Mouse (Mus musculus) midbrain, embryonic 10.5 days (tissue): Measurements from ENCODE around the gene Tmem72. TPM values are rescaled to one million over a fixed set of nuclear protein-coding genes. Genes with fewer than 3 reads are reported as not detected.
A peak's percentile ranks its signal among the peaks of the same experiment; 100 is the strongest.

Source experiments
- DNase-seq: peaks from one replicate; pipeline ENCODE4 v3.0.0-alpha.2; 2017; ENCODE audit warnings: low spot score
- H3K27ac ChIP-seq: fragments of 300-500 bp; sonication (generic); replicated peaks from 2 replicates; pipeline ENCODE4 v1.5.1; 2016; ENCODE audit warnings: mild to moderate bottlenecking
- H3K27me3 ChIP-seq: fragments of 300-500 bp; sonication (generic); 2 replicates; pipeline ENCODE4 v1.6.1; 2016; ENCODE audit warnings: low read depth, mild to moderate bottlenecking; ENCODE audit not compliant: poor library complexity, severe bottlenecking
- H3K36me3 ChIP-seq: fragments of 300-500 bp; sonication (generic); 2 replicates; pipeline ENCODE4 v1.6.1; 2016; ENCODE audit warnings: mild to moderate bottlenecking, moderate library complexity
- H3K4me1 ChIP-seq: fragments of 300-500 bp; sonication (generic); 2 replicates; pipeline ENCODE4 v1.6.1; 2016
- H3K4me3 ChIP-seq: fragments of 300-500 bp; sonication (generic); 2 replicates; pipeline ENCODE4 v1.5.1; 2016; ENCODE audit warnings: mild to moderate bottlenecking, moderate library complexity
- H3K9me3 ChIP-seq: fragments of 300-500 bp; sonication (generic); replicated peaks from 2 replicates; pipeline ENCODE4 v1.6.1; 2016; ENCODE audit warnings: mild to moderate bottlenecking
- WGBS: fragments of 180-500 bp; shearing (Covaris S2); methylation state at CpG from one replicate; pipeline ENCODE4 v1.1.7; 2016; 5-methylcytosine and 5-hydroxymethylcytosine counted together
- polyA plus RNA-seq: library from polyadenylated mRNA; unstranded; fragments of >200 nt; fragmentation: Nextera tagmentation; extraction: Ambion mirVana; gene quantifications from 2 replicates; pipeline ENCODE4 v1.2.1, GENCODE M21; 2016

Tmem72 gene
- polyA plus RNA-seq: 0.02 and 0.06 TPM in 2 replicates

DNA sequence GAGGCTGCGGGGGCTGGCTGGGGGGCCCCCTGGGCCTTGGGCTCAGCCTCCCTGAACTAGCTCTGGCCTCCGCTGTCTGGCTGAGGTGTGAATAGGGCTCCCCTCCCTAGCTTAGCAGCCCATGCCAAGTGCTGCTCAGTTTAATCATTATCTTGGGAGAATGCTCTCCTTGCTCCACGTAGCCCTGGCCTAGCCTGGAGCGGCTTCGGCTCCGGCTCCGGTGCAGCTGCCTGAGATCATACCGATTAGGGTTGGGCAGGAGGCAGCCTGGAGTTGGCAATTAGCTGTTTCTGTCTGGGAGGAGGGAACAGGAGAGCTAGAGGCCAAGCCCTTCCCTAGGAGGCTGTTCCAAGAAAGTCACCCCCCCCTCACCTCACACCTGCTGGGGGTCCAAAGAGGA lies at the start of gene Tmem72:
TSS of gene Tmem72 (minus strand) at position 248 of the 400 bp plus-strand sequence.
- Histone ChIP-seq H3K27ac (no peak within 1 kb of the TSS), H3K4me3 (no peak within 1 kb of the TSS), H3K36me3 (no peaks in the 10 kb centered on the region), H3K4me1 (peaks cover 4% of the 10 kb centered on the region; the same call in 1 of the 2 replicates), H3K27me3 (no peaks in the 10 kb centered on the region), H3K9me3 (no peaks in the 10 kb centered on the region)
- WGBS: 87% methylated on average over 8 of the region's 8 CpGs
- DNase-seq: no peak

DNA sequence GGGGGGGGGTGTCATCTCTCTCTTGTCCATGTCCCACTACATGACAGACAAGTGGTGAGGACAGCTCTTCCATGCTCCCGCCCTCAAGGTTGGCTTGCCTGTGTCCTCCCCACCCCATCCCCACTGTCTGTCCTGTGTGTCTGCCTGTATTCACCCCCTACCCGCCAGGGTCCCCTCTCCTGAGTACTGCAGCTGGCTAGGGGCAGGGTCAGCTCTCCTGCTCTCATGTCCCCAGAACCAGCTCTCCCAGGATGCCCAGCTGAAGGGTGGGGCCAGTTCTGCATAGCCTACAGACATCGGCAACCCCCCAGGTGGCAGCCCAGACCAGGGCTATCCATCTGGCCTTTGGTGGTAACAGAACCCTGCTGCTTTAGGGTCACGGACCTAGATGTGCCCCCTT lies 47.8 kb upstream of the Tmem72 start:
- no peak overlapping the region for H3K4me3 ChIP-seq
- WGBS: 89% methylated on average over 4 of the region's 4 CpGs

DNA sequence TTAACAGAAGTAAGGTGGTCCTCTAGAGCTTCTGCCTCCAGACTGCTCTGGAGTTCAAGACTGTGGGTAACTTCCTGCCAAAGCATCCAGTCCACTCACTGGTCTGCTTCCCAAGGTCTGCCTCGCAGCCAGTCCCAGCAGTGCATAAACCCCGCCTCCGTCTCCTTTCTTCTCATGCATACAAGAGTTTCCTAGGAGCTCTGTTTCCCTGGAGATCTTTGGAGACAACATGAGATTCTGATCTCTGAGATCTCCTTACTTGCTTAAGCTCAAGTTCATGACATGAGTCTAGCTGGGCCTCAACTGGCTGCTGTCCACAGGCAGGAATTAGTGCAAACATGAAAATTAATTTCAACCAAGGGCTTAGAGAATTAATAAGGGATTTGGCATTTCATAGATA lies 45.6 kb upstream of the Tmem72 start:
- no peak overlapping the region for H3K4me3 ChIP-seq
- H3K9me3 ChIP-seq: no peaks in the 10 kb centered on the region
- 40% methylated on average over 3 of the region's 3 CpGs for WGBS
- H3K4me1 ChIP-seq: peaks cover 8% of the 10 kb centered on the region
- no peaks in the 10 kb centered on the region for H3K36me3 ChIP-seq
- H3K27me3 ChIP-seq: peaks cover 5% of the 10 kb centered on the region; the same call in 1 of the 2 replicates
- peak; percentile 24 for DNase-seq
- no peak overlapping the region for H3K27ac ChIP-seq

More for the DNA sequence above, 47.8 kb upstream of the Tmem72 start:
- peaks cover 8% of the 10 kb centered on the region for H3K4me1 ChIP-seq
- H3K27me3 ChIP-seq: peaks cover 5% of the 10 kb centered on the region; the same call in 1 of the 2 replicates
- H3K9me3 ChIP-seq: no peaks in the 10 kb centered on the region
- DNase-seq: no peak
- H3K36me3 ChIP-seq: no peaks in the 10 kb centered on the region
- H3K27ac ChIP-seq: no peak overlapping the region

DNA sequence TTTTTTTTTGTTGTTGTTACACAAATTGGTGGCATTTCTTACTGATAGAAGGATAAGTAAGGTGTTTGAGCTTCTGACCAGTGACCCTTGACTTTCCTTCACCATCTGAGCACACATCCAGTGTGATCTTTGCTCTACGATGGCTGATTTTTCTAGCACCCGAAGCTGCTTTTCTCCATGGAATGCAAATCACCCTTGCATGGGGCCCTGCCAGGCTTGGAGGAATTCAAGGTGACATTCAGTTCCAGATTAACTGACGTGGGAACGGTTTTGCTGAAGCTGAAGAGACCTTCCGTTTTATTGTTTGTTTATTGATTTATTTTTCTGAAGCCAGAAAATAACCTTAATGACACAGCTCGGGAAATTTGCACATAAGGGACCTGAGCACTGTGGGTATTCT lies 43.5 kb upstream of the Tmem72 start:
- H3K4me1 ChIP-seq: peaks cover 8% of the 10 kb centered on the region
- no peaks in the 10 kb centered on the region for H3K9me3 ChIP-seq
- DNase-seq: no peak
- no peaks in the 10 kb centered on the region for H3K36me3 ChIP-seq
- peaks cover 5% of the 10 kb centered on the region; the same call in 1 of the 2 replicates for H3K27me3 ChIP-seq
- WGBS: 82% methylated on average over 6 of the region's 6 CpGs
- no peak overlapping the region for H3K27ac ChIP-seq
- no peak overlapping the region for H3K4me3 ChIP-seq

DNA sequence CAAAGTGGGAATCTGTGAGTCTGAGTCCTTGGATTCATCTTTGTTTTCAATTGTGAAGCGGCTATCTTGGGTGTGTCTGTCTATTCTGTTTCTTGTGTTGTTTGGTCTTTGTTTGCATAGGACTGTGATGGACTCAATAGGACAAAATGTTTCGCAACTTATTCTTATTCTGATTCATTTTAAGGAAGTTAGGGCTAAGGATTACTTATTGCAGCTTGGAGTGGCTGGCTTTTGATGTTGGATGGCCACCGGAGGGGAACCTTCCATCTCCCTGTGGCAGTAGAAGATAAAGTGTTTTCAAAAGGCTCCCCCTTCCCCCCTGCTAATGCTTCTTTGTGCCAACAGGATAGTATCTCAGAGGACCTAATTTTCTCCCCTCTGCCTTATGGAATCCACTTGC lies 39.7 kb upstream of the Tmem72 start:
- H3K4me1 ChIP-seq: no peaks in the 10 kb centered on the region
- no peaks in the 10 kb centered on the region for H3K27me3 ChIP-seq
- no peaks in the 10 kb centered on the region for H3K9me3 ChIP-seq
- no peak overlapping the region for H3K4me3 ChIP-seq
- H3K36me3 ChIP-seq: no peaks in the 10 kb centered on the region
- H3K27ac ChIP-seq: no peak overlapping the region
- no peak for DNase-seq
- 82% methylated on average over 3 of the region's 3 CpGs for WGBS

DNA sequence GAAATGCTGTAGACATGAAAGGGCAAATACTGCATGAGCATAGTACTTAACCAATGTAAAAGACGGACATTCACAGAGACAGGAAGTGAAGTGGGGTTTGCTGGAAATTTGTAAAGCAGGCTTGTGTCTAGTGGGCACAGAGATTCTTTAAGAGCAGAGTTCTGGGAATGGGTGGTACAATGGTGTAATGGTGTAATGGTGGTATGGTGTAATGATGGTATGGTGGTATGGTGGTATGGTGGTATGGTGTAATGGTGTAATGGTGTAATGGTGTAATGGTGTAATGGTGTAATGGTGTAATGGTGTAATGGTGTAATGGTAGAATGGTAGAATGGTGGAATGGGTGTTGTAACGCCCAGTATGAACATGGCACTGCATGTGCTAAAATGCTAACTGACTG lies 21.3 kb upstream of the Tmem72 start:
- no peak overlapping the region for H3K27ac ChIP-seq
- 84% methylated on average over 2 of the region's 2 CpGs for WGBS
- no peak for DNase-seq

DNA sequence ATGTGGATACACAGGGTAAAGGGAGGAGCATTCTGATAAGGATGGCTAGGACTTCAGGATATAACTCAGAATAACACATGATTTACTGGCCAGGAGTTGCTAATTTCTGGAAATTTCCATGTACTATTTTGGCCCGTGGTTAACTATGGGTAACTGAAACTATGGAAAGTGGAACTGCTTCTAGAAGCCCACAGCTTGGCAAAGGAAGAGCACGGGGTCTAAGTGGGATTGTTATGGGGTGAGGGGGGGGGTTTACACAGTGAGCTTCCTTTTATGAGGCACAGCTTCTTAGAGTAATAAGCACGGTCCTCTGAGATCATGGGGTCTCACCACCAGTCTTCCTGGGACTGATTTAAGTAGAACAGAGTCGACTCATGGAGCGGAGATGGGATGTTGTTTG lies 18.6 kb upstream of the Tmem72 start:
- Histone ChIP-seq H3K27ac (no peak overlapping the region), H3K36me3 (no peaks in the 10 kb centered on the region), H3K4me3 (no peak overlapping the region), H3K9me3 (no peaks in the 10 kb centered on the region), H3K4me1 (no peaks in the 10 kb centered on the region), H3K27me3 (no peaks in the 10 kb centered on the region)
- WGBS: 89% methylated on average over 5 of the region's 5 CpGs
- no peak for DNase-seq

More for the DNA sequence above, 21.3 kb upstream of the Tmem72 start:
- no peaks in the 10 kb centered on the region for H3K36me3 ChIP-seq
- no peaks in the 10 kb centered on the region for H3K9me3 ChIP-seq
- H3K4me3 ChIP-seq: no peak overlapping the region
- no peaks in the 10 kb centered on the region for H3K4me1 ChIP-seq
- H3K27me3 ChIP-seq: no peaks in the 10 kb centered on the region

DNA sequence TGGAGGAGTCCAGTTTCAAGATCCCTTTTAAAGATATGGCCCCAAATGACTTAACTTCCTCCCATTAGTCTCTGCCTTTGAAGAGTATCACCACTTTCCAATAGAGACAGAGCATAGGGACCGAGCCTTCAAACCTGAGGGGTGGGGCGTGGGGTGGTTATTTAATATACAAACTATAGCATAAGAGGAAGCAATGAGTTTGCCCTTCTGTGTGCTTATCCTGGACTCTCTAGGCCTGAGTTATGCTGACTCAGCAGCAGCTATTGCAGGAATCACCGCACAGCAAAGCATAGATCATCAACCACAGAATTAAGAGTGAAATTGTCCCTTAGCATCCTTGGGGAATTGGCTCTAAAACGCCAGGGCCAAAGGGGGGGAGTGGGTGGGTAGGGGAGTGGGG lies 16.9 kb upstream of the Tmem72 start:
- Histone ChIP-seq H3K4me3 (no peak overlapping the region), H3K27ac (no peak overlapping the region), H3K36me3 (no peaks in the 10 kb centered on the region), H3K27me3 (no peaks in the 10 kb centered on the region), H3K9me3 (no peaks in the 10 kb centered on the region), H3K4me1 (no peaks in the 10 kb centered on the region)
- DNase-seq: no peak
- WGBS: 83% methylated on average over 4 of the region's 4 CpGs

DNA sequence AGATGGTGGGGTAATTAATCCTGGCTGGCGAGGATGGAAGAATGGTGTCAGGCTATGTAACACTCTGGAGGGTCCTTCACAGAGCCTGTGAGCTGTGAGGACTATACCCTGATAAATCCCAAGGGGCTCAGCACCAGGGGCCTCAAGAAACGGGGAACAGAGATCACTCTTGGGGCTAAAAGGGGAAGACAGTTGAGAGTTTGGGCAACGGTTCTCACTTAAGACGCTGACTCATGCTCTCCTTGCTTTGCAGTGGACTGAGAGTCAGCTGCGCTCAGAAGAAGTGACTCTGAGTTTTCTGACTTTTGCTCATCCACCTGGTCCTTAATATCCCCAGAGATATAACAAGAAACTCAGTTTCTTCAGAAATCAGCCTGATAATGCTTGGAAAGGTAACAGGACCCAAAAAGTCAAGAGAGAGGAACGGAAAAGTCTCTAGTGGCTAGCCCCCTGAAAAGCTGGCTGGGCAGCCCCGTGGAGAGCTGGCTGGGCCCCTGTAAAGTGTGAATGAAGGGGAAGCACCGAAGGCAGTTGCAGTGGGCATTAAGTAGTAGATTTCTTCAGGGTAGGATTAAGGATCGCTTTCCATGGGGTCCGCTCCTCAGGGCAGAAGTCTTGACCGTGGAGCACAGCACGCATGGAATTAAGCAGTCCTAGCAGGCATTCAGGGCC lies 7.9 kb upstream of the Tmem72 start:
- Histone ChIP-seq H3K4me1 (no peaks in the 10 kb centered on the region), H3K27me3 (no peaks in the 10 kb centered on the region), H3K27ac (no peak overlapping the region), H3K36me3 (no peaks in the 10 kb centered on the region), H3K4me3 (no peak overlapping the region), H3K9me3 (no peaks in the 10 kb centered on the region)
- no peak for DNase-seq
- 79% methylated on average over 12 of the region's 12 CpGs for WGBS

DNA sequence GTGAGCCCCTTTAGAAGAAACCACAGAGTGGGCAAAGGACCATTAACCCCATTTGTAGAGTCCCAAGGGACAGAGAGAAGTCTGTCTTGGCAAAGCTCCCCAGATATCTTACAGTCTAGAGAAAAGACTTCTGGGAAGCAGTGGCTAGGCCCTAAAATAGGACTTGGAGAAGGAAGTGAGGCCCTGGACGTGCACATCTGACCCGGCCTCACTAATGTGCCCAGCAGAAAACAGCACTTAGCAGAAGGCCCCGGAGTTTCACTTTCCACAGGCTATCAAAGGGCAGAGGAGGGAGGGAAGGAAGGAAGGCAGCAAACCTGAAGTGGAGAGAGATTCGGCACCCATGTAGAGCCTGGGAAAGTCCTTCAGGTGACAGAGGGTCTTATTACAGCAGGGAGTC lies 2.2 kb upstream of the Tmem72 start:
- no peak for DNase-seq
- Histone ChIP-seq H3K27me3 (no peaks in the 10 kb centered on the region), H3K4me1 (no peaks in the 10 kb centered on the region), H3K27ac (no peak overlapping the region), H3K36me3 (no peaks in the 10 kb centered on the region), H3K4me3 (no peak overlapping the region), H3K9me3 (no peaks in the 10 kb centered on the region)
- 85% methylated on average over 4 of the region's 4 CpGs for WGBS

DNA sequence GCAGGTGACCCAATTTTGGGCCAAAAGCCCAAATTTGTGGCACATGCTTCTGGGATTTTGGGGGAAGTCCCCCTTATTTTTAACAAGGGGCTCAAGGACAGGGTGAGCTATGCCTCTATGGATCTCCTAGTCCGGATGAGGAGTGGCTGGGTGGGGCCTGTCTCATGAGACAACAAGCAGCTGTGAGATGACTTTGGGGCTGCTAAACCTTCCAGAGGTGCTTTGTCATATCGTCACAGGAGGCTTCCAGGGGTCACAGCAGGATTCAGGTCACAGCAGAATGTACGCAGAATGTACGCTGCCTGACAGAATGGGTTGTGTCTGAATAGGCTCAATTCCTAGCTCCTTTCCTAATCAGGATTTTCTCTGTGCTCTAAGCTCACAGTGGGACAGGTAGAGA lies 1.6 kb upstream of the Tmem72 start:
- WGBS: 79% methylated on average over 4 of the region's 4 CpGs
- H3K27me3 ChIP-seq: no peaks in the 10 kb centered on the region

DNA sequence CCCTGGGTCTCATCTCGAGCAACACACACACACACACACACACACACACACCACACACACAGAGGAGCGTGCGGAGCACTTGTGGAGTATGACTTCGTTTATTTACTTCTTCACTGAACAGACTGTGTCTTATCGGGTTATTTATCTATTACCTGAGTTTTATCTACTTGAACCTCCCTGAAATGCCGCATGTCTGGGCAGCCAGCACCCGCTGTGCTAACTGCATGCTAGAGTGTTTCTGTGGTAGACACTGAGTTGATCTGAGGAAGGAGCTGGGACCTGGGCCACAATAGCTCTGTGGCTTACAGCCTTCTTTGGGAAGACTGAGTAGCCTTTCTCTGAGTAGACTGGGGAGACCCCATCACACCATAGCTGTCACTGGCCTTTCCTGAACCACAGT lies 1.1 kb upstream of the Tmem72 start:
- no peaks in the 10 kb centered on the region for H3K4me1 ChIP-seq
- no peak for DNase-seq
- no peaks in the 10 kb centered on the region for H3K36me3 ChIP-seq
- no peaks in the 10 kb centered on the region for H3K9me3 ChIP-seq
- 94% methylated on average over 7 of the region's 7 CpGs for WGBS
- H3K27ac ChIP-seq: no peak overlapping the region
- H3K27me3 ChIP-seq: no peaks in the 10 kb centered on the region
- no peak overlapping the region for H3K4me3 ChIP-seq

More for the DNA sequence above, 1.6 kb upstream of the Tmem72 start:
- H3K4me1 ChIP-seq: no peaks in the 10 kb centered on the region
- H3K4me3 ChIP-seq: no peak overlapping the region
- no peak overlapping the region for H3K27ac ChIP-seq
- no peaks in the 10 kb centered on the region for H3K9me3 ChIP-seq
- no peak for DNase-seq
- no peaks in the 10 kb centered on the region for H3K36me3 ChIP-seq

DNA sequence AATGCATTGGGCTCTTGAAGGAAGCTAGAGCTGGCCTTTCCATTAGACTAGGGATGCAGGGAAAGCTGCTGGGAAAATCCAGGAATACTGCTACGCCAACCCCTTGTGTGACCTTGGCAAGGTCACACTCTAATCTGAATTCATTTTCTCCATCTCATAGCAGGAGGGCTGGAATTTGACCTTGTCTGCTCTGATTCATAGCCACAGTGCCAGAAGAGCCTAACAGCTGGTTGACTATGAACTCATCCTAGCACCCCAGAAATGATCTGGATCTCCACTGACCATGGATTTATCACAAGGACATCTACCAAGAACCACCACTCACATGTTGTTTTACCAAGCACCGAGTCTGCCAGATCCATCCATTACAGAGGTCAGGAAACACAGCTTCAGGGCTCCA lies 1.5 kb downstream of the Tmem72 start:
- no peaks in the 10 kb centered on the region for H3K27me3 ChIP-seq
- H3K27ac ChIP-seq: no peak overlapping the region
- H3K9me3 ChIP-seq: no peaks in the 10 kb centered on the region
- no peak for DNase-seq
- H3K4me3 ChIP-seq: no peak overlapping the region
- 85% methylated on average over 2 of the region's 2 CpGs for WGBS
- H3K4me1 ChIP-seq: peaks cover 4% of the 10 kb centered on the region; the same call in 1 of the 2 replicates
- H3K36me3 ChIP-seq: no peaks in the 10 kb centered on the region
